Mouse (Mus musculus): ENCODE data around the gene Agpat1. TPM values are rescaled to one million over a fixed set of nuclear protein-coding genes. Genes with fewer than 3 reads are reported as not detected.

The Agpat1 gene
- total RNA-seq, 4 experiments from 2014 or later, result 84.6 to 108 (median 101) TPM

- peak; percentile 86 for DNase-seq
Observed at GRCm38 (mm10) chr17:34586796-34587422, 17.2 kb upstream of the Agpat1 start.

GRCm38 (mm10) chr17:34587423-34587811 lies 16.6 kb upstream of the Agpat1 start:
- peak; percentile 95 for DNase-seq

GRCm38 (mm10) chr17:34587814-34588213 lies 16.2 kb upstream of the Agpat1 start:
- DNase-seq, result no peak

GRCm38 (mm10) chr17:34588767-34589166 lies 15.3 kb upstream of the Agpat1 start:
- DNase-seq, result no peak

GRCm38 (mm10) chr17:34589206-34589605 lies 14.9 kb upstream of the Agpat1 start:
- no peak for DNase-seq

- DNase-seq, result no peak
Observed at GRCm38 (mm10) chr17:34589681-34590101, 14.4 kb upstream of the Agpat1 start, which contains the start of gene Gpsm3. Gene Gpsm3 (plus strand): TSS chr17:34589806.

- DNase-seq, result no peak
Observed at GRCm38 (mm10) chr17:34590154-34590987, 13.7 kb upstream of the Agpat1 start.

- no peak for DNase-seq
Observed at GRCm38 (mm10) chr17:34591029-34591993, 12.8 kb upstream of the Agpat1 start, which contains the start of gene Pbx2. Gene Pbx2 (plus strand): TSS chr17:34591266.

GRCm38 (mm10) chr17:34591994-34592375 lies 12.1 kb upstream of the Agpat1 start:
- DNase-seq, result peak; percentile 77

- no peak for DNase-seq
Observed at GRCm38 (mm10) chr17:34592581-34593549, 11.2 kb upstream of the Agpat1 start.

GRCm38 (mm10) chr17:34593752-34594525 lies 10.1 kb upstream of the Agpat1 start:
- DNase-seq, result no peak

GRCm38 (mm10) chr17:34596098-34596497 lies 8.0 kb upstream of the Agpat1 start:
- no peak for DNase-seq

- no peak for DNase-seq
Observed at GRCm38 (mm10) chr17:34597566-34598095, 6.4 kb upstream of the Agpat1 start, which contains the start of gene Ager. Gene Ager (plus strand): TSS chr17:34597862.

- peak; percentile 9 for DNase-seq
Observed at GRCm38 (mm10) chr17:34599891-34600290, 4.2 kb upstream of the Agpat1 start.

GRCm38 (mm10) chr17:34601796-34602195 lies 2.3 kb upstream of the Agpat1 start:
- no peak for DNase-seq

GRCm38 (mm10) chr17:34603375-34604060 lies 544 bp upstream of the Agpat1 start, which contains the start of gene Rnf5:
Gene Rnf5 (minus strand): TSS chr17:34603690.
- DNase-seq, result peak; percentile 99

- DNase-seq, result peak; percentile 80
Observed at GRCm38 (mm10) chr17:34604511-34605237, 612 bp downstream of the Agpat1 start.

- peak; percentile 96 for DNase-seq
Observed at GRCm38 (mm10) chr17:34605609-34606008, 1.5 kb downstream of the Agpat1 start.

All from adrenal gland, adult 8-10 months (tissue).